Mouse (Mus musculus) ovary, adult 18-20 months (tissue): Measurements from ENCODE around the gene Gm3099.
"Not testable (repeated sequence)": the region's sequence is repeated elsewhere in the genome, so short reads cannot be mapped to it uniquely, and the experiment has no call there.

Experiments used
- DNase-seq: peaks from one replicate; pipeline ENCODE4 v3.0.0; 2022; ENCODE audit warnings: low spot score, mixed read lengths

Gm3099 gene

DNA sequence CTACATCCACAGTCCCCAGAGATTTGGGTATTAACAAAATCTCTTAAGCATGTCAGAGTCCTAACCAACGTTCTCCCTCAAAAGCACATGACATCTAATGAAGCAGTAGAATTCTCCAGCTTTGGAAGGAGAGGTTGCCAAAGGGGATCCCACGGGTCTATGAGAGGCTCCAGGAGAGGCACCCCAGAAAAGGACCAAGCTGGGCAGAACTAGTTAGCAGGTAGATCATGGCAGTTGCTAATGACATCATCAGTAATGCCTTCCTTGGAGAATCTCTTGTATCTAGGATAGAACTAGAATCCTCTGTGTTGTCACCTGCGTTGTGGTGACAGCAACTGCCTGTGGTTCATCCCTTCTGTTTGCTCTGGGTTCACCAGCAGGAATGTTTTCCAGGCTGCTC is at the start of gene Gm3099:
Gene Gm3099 (plus strand): TSS at position 301 of the 400 bp plus-strand sequence.
- DNase-seq: not testable (repeated sequence)

DNA sequence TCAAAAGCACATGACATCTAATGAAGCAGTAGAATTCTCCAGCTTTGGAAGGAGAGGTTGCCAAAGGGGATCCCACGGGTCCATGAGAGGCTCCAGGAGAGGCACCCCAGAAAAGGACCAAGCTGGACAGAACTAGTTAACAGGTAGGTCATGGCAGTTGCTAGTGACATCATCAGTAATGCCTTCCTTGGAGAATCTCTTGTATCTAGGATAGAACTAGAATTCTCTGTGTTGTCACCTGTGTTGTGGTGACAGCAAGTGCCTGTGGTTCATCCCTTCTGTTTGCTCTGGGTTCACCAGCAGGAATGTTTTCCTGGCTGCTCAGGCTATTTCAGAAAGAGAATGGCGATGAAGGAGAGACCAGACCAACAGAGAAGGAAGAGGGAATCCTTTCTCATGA is 34.9 kb upstream of the Gm3099 start, which contains the start of gene Gm3095:
Gene Gm3095 (plus strand): TSS at position 301 of the 400 bp plus-strand sequence.
- DNase-seq: not testable (repeated sequence)

DNA sequence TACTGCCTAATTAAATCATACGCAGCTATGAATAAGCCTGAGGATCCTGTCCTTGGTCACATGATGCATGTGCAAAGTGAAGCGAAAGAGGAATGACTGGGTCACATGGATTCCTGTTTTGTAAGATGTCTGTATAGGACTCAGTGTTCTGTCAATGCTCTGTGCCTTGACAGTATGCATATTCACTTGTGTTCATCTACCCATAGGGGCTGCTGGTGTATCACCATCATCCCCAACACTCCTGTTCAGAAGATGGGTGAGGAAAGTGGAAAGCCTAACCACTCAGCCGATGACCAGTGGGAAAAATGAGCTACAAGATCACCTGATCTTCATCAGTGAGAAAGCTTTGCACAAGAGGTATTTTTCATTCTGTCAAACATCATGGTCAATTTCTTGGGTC is 25.4 kb downstream of the Gm3099 start, which contains the start of gene Gm5796:
Gene Gm5796 (plus strand): TSS at position 301 of the 400 bp plus-strand sequence.
- DNase-seq: not testable (repeated sequence)
